Mouse (Mus musculus) inflammation-experienced regulatory T-cells, adult 6 months (primary cell): ENCODE measurements around the gene Auts2. TPM values are rescaled to one million over a fixed set of nuclear protein-coding genes. Genes with fewer than 3 reads are reported as not detected.

ENCODE experiments used
- ATAC-seq: one replicate; pipeline ENCODE4 v1.8.0; 2017
- polyA plus RNA-seq, 3 experiments: library from polyadenylated mRNA; unstranded; fragments of 100-300 nt; shearing (Covaris generic); gene quantifications; one replicate each; pipeline ENCODE4 v1.2.1; 2017

The Auts2 gene
- polyA plus RNA-seq, 3 experiments from 2014 or later, result not detected

DNA sequence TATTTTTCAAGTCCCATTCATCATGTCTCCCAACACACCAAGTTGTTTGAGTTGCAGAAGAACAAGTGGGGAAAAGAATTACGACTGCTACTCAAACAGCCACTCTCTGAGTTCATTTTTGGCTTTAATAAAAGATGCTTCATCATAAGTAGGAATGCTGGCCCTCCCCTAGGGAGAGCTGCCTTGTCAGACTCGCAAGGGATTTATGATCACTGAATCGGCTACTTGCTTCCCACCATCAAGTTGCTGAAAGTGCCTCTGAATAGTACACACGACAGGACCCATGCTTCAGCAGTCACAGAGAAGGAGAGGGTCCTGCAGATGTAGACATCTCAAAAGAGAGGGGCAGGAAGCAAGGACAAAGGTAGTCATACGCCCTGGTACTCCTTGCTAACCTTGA is 162.9 kb downstream of the Auts2 start:
- no peak for ATAC-seq

DNA sequence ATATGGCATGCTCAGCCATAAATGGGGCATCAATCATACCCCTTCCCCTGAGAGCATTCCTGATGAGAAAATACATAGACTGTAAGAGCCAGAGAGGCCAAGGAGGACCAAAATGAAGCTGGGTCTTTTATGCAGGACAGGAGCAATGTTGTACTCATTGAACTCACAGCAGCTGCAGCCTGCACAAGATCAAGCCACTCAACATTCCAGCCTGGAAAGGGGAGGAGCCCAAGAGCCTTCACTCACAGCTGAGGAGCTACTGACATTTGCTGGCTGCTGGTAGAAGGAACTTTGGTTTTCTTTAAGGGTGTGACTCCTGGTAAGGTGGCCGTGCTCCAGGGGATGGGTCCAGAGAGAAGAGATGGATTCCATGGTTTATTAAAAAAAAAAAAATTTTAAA is 164.2 kb downstream of the Auts2 start:
- ATAC-seq, result no peak

DNA sequence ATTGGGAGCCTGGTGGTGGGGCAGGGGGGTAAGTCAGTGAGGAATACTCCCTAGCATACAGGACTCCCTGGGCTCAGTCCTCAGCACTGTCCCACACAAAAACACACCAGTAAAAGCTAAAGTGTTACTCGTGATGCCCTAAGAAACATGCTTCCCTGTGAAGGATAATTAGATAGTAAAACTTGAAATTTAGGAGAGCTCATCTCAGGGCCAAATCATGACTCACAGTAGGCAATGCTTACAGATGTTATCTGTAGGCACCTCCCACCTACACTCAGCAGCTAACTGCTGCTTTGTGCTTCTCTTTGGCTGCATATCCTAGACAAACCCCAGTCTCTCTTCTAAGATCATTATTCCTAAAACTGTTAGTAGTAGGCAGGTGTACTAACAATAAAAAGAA is 168.0 kb downstream of the Auts2 start:
- no peak for ATAC-seq

DNA sequence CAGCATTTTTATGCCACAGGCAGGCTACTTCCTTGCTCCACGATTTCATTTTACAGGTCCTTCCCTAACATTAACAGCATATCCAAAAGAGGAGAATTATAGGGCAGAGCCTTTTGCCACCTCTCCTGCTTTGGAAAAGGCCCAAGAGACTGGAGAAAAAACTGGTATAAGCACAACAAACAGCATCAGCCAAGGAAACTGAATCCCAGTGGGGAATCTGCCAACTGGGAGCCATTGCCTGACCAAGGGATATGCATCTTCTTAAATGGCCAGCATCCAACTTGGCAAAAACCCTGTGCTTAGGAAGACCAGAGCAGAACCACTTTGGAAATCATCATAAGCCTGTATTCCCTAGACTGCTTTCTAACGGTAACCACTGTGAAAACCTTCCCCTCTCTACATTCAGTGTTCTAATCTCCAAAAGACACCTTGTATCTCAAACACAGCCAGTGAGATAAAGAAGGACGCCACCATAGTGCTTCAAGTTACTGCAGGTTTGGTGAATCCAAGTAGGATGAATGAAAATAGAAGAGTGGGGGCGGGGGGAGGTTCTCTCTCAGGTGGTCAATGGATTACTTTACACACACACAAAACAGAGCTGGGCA is 169.6 kb downstream of the Auts2 start:
- no peak for ATAC-seq

DNA sequence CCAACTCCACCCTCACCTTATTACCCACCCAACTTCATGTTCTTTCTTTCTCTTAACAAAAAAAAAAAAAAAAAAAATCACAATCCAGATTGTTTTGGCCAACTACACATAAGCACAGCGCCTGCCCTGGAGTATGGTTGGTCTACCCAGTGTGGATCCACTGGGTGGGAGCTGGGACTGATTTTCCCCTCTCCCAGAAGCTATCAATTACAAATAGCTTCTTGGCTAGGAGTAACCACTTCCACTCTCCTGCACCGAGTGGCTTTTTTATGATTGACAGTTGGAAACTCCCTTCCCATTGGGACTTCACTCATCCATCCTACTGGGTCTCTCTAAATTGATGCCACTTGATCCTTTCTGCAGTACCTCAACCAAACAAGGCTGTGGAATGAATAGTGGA is 170.5 kb downstream of the Auts2 start:
- no peak for ATAC-seq

DNA sequence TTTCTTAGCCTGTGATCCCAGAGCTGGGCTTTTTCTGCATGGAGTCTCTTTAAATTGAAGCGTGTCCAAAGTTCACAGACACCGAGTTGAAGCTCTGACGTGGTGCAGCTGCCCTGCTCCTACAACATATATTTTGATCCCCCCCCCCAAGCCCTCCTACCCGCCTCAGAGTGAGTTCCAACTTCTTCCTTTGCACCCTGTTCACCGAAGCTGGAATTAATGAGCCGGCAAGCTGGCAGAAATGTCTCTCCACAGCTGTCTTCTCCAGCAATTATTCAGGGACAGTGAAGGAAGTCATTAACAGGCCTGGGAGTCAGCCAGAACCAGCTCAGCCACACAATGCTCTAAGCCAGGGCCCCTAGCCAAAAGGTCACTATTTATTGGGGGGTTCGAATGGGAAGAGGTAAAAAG is 174.5 kb downstream of the Auts2 start:
- no peak for ATAC-seq

DNA sequence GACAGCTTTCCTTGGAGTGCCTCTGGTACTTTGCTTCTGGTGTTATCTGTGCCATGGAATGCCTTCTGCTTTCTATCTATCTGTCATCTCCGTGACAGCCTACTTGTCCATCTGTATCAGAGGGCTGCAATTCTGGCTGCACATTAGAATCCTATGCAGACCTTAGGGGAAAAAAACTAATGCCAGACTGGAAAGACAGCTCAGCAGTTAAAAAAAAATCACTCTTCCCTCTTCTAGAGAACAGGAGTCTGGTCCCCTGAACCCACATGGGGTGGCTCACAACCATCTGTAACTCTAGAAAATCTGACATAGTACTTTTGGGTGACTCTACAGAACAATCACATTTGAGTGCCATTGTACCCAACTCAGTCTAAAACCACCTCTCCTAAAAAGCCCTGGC is 181.9 kb downstream of the Auts2 start:
- no peak for ATAC-seq

DNA sequence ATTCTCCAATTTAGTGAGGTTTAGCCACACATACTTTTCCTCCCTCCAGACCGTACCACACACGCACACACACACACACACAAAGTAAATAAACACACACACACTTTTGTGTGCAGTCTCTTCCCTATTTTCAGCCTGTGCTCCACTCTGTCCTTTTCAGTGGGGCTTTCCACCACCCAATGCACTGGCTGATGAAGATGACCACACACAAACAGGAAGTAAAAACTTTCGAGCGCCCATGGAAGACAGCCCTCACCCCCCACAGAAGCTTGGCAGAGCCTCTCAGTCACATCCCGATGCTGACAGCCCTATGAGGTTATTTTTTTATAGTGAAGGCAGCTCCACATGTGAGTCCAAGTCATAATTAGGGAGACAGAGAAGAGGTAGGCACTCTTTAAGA is 185.4 kb downstream of the Auts2 start:
- no peak for ATAC-seq

DNA sequence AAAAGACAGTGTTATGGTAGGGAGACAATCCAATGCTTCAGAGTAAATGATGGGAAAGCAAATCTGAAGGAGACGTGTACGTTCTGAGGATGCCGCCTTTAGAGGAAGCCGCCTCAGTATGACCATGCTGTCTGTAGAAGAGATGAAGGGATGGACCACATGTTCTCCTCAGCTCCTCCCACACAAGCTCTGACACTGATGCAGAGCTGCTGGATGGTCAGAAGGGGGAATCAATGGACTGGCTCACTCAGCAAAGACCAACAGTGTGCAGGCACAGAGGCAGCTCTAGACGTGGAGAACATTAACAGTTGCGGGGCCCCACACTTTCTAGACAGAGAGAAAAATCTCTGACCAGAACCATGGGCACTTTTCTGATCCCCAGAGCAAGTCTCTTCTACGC is 187.2 kb downstream of the Auts2 start:
- no peak for ATAC-seq

DNA sequence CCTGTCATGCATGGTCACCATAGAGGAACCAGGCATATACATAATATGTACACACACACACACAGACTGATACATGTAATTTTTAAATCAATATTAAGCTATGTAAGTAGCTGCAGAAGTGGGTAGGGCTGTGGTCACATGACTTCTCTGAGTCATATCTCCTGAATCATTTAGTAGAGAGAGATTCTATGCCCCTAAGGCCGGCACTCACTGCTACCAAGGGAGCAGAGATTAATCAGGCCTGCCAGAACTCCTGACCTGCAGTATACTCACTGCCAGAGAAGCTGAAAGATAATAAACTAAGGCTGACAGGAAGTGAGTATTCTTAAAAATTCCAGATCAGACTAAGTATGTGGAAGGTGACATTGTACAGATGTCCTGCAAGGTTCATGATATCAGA is 190.7 kb downstream of the Auts2 start:
- no peak for ATAC-seq

DNA sequence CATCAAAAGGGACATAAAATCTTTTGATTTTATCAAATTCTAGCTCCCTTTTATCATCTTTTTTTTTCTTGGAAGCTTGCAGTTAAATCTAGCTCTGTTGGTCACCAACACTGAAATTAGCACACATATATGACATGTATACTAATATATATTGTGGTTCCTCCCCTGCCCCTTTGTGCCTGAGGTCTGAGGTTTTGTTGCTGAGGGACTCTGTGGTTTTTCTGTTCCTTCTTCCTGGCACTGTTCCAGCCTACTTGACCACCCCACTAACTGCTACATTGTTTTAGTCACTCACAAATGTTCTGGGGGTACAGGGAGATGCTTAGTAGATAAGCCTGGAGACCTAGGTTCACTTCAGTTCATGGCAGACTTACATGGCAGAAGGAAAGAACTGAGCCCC is 192.0 kb downstream of the Auts2 start:
- ATAC-seq, result no peak

DNA sequence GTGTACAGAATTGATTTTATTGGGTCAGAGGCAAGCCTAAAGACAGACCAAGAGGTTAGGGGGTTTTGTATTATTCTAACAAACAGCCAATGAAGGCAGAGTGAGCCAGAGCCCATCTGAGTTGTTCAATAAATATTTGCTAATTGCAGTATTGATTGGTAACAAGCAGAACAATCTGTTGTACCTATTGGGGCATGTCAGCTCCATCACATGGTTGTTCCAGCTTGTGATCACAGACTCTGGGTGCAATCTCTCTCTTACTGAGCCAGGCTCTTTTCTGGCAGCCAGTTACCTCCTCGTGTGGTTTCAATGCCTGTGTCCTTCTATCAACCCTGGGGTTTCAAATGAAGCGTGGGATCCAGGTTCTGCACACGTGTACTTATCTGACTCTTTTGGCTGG is 201.8 kb downstream of the Auts2 start:
- no peak for ATAC-seq

DNA sequence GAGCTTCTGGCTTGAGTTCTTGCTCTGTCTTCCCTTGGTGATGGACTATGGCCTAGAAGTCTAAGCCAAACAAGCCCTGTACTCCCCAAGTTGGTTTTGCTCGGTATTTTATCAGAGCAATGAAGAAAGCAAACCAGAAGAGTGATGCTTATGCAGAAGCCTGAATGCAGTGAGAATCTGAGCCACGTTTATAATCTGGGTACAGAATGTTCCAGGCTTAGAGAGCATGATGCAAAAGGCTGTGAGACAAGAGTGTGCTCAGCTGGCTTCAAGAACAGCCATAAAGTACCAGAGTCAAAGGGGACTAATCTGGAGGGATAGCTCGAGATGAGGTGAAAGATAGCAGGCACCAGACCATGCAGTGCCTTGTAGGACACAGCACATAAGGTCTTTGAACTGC is 205.5 kb downstream of the Auts2 start:
- no peak for ATAC-seq

DNA sequence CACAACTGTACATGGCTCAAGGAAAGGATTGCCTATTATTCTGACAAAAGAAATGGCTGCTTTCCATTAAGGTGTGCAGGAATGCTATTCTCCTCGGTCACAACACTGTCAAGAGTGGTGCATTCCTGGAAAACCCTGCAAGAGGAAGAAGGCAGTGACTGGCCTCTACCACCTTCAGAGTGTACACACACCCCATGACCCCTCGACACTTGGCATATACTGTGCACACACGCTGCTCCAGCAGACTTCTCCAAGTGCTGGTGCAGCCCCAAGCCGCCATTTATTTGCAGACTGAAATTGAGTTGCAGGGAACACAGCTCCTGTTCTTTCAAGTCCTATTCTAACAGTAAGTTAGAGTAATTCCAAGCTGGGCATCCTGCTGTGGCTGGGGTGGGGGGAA is 207.4 kb downstream of the Auts2 start:
- no peak for ATAC-seq

DNA sequence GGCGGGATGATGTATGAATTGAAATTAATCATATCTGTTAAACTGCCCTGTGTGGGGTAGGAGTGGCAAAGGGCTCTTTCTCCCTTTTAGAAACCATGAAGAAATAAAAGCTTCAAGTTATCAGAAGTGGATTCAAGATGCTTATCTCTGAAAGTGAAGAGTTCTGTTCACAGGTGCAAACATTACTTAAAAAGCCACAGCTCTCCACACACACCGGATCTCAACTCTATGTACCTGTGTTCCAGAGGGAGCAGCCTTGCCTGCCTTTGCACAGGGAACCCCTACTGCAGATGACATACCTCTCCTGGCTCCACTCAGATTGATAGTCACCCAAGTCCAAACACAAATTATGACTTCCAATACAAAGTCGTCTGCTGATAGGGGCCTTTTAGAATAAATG is 208.3 kb downstream of the Auts2 start:
- ATAC-seq, result no peak

DNA sequence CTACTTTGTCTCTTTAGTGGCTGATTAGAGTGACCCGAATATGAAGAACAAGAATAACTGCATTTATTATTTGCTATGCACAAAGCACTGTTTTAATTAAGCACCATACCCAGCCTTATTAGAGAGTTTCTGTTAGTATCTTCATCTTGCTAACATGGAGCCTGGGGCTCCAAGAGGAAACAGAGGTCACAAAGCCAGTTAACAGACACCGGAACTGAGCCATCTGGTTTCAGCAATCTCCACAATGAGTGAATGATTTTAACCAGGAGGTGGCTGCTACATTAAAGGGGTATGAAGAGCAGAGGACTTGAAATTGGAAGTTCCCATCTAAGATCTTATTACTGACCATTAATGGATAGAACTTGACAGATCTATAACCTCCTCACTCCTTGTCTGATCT is 209.4 kb downstream of the Auts2 start:
- no peak for ATAC-seq

DNA sequence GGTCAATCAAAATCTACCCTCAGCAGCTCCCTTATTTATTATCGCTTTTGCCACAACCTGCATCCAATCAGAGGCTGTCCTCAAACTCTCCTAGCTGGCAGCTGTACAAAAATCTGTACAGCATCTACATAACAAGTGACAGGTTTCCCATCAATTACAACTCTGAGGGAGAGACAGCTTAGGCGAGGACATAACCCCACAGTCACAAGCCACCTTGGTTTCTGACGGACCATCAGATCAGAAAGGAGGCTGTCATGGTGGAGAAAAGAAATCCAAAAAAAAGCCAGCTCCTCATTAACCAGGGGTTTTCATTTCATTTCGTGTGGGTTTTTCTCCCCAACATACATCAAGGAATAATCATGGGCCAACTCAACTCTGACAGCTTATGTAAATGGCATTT is 210.6 kb downstream of the Auts2 start:
- ATAC-seq, result no peak

DNA sequence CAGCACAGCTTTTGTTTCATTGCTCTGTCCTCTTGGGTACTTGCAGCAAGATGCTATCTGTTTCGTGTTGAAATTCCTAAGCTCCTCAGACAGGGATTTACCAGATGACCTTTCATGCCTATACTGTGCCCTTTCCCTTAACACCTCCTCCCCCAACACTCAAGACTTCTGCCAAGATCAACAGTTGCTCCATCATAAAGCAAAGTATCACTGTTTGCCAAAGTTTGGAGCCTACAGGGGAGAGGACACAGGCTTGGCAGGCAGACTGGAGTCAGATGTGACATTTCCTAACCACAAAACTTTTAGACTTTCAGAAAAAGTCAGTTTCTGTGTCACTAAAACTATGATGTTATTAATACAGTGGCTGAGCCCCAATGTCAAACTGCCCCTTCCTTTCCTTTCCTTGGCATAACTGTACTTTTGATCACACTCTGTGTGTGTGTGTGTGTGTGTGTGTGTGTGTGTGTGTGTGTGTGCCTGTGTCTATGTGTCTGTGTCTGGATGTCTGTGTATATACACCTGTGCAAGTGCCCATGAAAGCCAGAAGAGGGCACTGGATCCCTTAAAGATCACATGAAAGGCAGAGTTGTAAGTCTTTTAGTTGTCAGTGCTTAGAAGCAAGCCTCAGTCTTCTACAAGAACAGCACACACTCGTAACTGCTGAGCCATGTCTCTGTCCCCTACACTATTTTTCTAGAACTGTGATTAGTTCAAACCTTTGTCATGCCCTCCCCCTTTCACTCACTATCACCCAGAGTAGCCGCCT is 213.8 kb downstream of the Auts2 start:
- no peak for ATAC-seq

DNA sequence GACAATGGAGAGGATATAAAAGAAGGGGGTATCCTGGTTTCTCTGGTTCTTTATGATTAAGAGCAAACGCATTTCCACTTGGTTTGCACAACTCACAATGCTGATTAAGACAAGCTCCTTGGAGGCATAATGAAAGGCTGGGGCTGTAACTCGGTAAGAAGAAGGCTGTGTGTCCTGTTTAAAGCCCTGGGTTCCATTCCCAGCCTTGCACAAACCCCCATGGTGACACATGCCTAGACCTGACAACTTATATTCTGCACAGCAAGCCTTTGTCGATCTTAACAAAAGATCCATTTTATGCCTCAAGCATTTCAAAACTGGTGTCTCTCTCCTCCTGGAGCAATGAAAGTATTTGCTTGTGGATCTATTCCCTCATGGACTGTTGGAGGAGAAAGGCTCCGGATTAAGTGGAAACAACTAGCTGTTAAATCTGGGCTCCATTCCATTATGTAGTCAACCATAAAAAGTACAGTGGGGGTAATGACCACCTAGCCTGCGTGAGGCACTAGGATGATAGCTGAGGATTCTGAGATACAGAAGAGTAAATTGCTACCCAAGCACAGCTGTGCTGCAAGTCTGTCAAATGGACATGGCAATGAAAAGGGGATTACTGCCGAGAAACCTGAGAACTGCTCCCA is 218.8 kb downstream of the Auts2 start:
- no peak for ATAC-seq

DNA sequence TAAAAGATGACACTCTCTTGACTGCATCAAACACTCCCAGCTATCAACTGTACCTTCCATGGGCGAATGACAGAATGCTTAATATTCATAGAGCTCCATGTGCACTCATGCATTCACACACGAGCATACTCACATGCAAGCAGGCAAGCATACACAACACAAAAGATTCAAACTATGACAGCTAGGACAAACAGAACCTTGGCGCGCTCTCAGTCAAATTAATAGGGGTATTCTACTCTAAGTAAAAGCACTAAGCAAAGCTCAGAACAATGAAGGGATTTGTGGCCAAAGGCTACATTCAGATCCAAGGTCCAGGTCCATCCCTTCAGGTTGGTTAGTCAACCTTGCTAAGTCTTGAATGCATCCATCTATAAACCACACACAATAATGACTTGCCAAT is 219.5 kb downstream of the Auts2 start:
- no peak for ATAC-seq

DNA sequence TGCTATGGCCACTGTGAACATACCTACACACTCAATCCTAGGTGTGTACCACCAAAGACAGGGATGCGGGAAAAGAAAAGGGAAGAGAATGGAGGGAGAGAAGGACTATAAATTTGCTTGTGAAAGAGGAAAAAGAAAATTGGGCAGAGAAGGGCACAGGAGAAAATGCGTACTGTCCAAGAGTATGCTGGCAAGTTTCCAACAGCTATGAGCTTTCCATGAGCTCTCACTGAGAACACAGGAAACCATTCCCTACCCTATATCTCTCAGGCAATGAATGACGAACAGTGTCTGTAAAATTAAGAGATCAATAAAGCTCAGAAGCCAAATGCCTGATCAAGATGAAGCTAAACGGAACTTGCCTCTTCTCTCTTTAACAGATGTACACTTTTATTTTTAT is 220.2 kb downstream of the Auts2 start:
- no peak for ATAC-seq

DNA sequence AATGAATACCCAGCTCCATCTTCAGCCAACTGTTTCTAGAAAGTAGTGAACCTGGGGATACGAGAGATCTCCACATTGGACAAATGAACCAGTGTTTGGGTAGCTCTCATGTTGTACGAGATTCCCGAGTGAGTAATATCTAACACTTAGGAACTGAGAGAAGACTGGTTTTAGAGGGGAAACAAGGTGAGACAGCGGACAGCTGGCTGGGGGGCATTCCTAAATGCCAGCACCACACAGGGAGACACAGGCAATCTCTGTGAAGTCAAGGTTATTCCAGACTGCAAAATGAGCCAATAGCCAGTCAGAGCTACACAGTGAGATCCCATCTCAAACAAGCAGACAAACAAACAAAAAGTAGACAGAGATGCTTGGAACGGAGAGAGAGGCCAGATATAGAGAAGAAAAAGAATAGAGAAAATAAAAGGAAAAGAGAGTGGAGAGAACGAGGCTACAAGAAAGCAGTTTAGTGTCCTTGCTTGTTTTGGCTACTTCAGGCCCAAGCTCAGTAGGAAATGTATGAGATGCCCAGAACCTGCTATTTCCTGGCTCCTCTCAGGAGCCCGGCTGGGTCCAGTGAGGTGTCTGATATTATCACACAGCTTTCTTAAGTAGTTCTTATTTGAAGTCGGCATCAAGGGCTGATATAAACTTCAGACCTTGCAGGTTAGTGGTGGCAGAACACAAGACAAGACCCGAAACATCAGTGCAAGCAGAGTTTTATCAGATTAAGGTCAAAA is 224.9 kb downstream of the Auts2 start:
- no peak for ATAC-seq

DNA sequence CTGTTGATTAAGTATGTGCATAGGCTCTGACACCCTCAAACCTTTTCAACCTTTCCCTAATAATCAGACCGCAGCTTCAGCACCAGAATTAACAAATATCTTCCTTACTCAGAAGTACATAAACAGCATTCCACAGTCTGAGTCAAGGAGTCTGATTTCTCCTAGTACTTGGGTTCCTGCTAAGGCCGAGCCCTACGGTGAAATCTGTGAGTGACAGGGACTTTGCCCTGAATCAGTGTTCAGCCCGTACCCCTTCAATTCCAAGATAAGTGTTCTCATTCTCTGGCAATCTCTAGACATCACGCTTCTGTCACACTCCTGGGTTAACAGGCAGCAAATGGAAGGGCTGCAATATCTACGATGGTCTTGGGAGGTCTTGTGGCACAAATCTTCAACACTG is 226.2 kb downstream of the Auts2 start:
- ATAC-seq, result no peak

DNA sequence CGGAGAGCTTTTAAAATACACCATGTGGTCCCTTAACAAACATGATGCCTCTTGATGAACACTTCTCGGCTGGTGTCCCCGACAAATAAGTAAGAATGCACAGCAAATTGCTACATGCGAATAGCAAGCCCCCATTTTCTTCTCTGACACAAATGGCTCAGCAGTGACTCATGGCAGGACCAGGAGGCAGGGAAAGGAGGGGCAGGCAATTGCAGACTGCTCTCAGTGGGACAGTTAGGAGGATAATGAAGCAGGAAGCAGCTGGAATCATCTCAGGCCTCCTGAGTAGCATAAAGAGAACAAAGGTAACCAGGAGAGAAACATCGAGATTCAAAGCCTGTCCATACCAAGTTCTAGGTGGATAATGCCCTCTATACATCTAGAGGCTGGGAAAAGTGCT is 228.8 kb downstream of the Auts2 start:
- no peak for ATAC-seq
